Mouse (Mus musculus): ENCODE results near the gene Adgrv1.

Gene Adgrv1

DNA sequence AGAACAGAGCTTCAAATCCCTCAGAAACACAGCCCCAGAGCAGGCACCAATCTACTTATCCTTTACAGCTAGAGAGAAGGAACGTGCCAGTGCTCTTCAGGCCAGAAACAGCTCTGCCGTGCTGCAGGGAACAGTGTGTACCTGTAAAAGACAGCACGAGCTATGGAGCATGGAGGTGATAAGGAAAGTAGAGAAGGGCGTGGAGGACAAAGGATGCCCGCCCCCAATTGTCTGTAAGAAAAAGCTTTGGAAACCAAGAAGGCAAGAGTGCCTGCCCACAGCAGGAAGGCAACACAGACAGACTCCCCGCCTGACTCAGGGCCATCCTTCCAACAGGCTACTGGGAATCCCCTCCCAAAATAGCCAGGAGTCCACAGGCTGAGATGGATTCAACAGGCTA, 501.1 kb downstream of the Adgrv1 start:
- DNase-seq, result no peak

DNA sequence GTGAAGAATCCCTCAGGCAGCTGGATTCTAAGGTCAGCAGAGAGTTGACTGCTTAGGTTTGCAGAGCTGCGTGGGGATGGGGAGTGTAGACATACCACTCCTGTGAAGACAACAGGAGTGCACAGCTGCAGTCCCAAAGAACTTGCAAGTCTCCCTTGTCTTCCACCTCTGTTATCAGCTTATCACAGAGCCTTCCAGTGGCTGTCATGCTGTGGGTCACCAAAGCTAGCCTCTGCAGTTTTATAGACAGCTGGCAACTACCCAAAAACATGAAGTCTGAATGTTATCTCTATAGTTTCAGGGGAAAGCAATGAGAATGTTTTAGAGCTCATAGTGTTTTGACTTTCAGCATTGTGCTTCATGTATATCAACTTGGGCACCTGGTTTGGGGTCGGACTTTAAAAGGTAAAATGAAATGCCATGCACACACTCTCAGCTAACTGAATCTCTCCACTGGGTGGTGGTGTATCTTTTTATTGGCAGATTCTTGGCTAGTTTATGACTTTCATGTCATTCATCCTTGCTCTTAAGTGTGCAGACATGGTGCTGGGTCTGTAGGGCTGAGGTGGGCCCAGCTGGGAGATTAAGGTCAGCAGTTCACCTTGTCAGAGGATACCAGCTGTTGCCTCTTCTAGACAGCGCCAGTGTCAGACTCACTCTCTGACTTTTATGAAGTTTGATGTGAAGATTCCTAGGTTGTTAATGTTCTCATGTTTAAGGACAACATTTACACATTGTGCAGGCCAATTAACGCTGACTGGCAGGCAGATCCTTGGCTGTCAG, 502.0 kb downstream of the Adgrv1 start:
- DNase-seq, result no peak

DNA sequence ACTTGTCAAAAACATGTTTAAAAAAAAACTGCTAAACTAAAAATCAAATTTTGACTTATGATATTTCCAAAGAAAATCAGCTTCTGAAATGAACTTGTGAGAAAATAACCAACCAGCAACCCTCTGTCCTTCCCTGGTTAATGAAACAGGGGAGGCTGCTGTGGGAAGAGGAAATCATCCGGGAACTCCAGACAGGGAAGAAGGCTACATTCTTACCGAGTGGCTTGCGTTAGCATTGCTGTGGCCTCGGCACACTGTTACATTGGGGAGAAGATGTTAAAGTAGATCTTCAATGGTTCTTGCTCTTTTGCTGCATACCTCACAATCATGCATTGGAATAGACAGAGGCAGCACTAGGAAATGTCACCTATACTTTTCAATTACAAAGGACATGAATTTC, 507.1 kb downstream of the Adgrv1 start:
- DNase-seq, result no peak

DNA sequence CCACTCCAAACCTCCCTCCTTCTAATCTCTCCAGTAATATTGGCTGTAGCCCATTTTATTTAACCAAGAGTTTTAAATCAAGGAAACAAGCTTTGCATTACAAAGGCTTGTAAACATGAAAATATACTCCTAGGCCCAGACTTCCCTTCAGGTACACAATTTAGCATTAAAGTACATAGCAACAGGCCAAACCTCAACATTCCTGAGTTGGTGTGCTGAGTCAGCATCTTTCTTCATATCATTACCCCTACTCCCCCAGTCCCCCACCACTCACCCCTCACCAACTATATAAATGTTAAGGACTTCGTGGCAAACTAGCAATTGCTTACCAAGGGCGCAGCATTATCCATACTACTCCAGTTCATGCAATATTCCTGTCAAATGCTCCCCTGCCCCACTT, 510.7 kb downstream of the Adgrv1 start:
- DNase-seq, result no peak

DNA sequence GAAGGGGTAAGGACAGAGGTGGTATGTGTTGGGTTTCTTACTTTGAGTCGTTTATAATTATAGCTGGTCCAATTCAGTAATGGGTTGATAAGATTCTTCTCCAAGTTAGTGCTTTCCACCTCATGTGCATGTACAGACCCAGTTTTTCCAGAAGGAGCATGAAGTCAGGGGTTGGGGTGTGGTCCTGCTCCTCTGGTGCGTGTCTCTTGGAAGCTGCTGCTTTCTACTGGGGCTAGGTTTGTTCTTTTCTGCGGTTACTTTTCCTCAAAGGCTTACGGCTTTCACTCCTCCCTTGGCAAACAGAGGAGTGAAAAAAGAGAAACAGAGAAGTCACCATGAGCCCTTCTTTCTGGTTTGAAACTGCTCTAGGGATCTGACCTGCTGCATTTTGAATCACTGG, 522.5 kb downstream of the Adgrv1 start:
- DNase-seq, result no peak

DNA sequence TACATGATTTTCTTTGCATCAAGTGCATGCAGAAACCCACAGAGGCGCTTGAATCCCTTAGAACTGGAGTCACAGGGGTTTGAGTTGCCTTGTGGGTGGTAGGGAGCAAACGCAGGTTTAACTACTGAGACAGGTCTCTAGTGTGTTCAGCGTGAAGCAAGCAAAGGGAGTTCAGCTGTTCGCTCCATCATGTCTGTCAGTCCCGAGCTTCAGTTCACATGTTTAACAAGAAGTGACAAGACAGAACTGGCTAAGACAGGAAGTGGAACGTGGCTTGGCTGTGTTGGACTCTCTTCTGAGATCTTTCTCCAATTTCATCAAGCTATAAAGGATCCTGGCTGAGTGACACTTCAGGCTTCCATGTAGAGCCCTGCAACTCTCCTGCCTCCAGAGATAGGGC, 523.3 kb downstream of the Adgrv1 start:
- no peak for DNase-seq

DNA sequence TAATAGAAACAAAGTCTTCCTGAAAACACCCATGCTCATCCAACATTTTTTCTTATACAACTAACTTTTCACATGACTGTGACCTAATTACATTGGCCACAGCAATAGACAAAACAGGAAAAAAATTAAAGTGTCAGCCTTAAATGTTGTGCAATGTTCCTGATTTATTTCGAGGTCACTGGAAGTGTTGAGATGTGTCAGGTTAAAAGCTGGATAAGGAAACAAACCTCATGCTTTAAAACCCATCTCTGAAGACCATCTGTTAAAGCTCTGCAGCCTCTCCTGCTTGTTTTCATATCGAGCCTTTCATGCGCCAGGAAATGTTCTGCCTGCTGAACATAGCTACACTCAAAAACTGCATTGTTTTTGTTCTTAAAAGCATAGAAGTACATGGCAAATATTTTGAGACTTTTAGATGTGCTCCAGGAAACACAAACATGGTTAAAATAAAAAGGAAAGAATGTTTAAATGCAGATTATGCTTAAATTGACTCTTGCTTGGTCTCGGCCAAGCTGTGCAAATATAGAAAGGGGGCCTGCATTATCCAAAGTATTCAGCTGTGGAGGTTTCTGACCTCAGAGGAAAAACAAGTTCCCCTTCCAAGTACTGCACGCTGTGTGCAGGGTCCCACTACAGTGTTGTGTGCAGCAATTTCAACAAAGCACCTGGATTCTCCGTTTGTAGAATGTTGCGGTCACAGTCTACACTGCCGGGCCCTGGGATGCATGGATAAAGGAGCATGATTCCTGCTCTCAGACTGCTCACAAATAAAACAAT, 524.2 kb downstream of the Adgrv1 start:
- no peak for DNase-seq

DNA sequence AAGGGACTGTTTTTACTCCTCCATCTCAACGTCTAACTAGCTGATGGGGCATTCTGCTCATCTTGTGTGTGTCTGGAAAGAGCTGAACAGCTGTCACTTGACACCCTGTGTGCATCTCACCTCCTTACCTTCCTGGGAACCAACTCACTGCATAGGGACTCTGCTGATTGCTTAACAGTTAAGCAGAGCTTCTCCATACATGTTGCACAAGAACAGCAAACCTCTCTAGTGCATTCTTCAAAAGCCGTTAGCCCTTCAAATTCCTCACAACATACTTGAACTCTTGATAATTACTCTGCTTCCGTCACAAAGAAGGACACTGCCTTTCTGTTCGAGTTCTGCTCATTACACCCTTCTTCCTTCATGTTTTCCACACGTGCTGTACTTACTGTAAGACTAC, 525.5 kb downstream of the Adgrv1 start:
- DNase-seq, result no peak

DNA sequence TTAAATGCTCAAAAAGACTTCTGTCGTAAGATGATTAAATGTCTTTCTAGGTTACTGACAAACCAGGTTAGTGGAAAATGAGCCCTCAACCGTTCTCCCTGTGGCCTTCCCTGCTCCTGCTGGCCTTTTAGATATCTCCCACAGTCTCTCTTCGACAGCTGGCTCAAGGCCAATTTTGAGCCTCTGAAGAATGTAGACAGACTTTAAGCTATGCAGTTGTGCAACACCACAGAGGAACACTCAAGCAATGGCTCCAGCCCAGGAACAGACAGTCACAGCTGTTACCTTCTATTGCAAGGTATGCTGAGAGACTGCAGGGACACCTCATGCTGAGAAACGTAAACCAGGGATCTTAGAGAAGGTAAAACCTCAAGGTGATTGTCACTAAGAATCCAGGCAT, 529.2 kb downstream of the Adgrv1 start:
- DNase-seq, result peak in 1 of 2 experiments; percentile 38

DNA sequence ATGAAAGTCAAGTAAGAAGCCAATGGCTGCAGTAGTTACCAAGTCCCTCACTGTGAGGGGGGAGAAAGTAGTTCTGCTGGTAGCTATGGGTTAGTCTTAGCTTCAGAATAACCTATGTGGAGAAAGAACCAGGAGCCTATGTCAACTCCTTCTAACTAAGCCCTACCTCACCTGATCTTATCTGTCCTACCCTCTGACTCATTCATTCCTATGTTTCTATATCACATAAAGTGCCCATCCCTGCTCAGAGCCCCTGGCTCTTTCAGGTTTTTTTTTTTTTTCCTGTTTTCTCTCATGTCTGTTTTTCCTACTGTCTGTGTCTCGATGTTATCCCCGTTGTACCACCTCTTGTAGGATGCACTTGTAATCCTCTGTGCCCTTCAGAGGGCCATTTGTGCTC, 536.5 kb downstream of the Adgrv1 start:
- no peak for DNase-seq

DNA sequence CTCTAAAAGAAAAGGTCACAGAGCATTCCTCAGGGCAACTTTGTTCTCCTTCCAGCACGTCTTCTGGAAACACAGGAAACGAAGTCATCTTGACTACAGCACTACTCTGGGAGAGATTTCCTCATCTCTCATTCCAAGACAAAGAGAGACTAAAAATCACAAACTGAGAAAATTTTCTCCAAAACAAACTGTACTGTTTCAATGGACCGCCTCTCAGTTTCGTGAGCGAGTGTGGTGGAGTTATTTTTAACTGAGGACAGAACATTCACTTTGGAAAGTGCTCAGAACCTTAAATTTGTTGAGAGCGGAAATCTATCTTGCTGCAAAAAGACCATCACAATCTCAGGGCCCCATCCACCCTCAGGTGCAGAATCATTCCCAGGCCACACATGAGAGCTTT, 538.4 kb downstream of the Adgrv1 start:
- DNase-seq, result no peak

DNA sequence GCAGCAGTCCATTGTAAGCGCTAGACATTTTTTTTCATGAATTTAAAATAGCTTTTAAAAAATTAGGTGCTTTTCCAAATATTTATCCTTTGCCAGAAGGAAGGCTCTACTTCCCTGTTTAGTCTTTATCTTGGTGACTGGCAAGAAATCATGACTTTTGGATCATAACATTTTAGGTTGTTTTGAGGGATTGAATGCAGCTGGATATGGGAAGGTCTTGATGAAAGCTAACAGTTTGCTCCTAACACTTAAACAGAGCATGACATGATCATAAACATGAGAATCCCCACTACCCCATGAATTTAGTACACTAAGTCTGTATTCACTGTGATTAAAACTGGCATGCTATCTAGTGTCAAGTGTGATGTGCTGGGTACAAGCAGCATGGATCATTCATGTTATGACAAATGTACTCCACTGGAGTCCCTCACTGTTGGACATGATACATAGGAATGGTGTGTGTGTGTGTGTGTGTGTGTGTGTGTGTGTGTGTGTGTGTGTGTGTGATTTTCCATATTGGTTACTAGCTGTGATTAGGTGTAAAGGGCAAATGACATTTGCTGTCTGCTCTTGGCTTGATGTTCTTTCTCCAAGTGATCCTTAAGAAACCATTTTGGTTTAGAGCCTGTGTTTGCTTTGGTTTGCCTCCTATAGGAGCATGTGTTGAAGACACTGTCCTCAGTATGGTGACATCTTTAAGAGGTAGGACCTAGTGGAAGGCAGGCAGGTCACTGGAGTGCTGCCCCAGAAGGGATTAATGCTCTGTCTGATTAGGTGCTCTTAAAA, 542.7 kb downstream of the Adgrv1 start:
- DNase-seq, result no peak

DNA sequence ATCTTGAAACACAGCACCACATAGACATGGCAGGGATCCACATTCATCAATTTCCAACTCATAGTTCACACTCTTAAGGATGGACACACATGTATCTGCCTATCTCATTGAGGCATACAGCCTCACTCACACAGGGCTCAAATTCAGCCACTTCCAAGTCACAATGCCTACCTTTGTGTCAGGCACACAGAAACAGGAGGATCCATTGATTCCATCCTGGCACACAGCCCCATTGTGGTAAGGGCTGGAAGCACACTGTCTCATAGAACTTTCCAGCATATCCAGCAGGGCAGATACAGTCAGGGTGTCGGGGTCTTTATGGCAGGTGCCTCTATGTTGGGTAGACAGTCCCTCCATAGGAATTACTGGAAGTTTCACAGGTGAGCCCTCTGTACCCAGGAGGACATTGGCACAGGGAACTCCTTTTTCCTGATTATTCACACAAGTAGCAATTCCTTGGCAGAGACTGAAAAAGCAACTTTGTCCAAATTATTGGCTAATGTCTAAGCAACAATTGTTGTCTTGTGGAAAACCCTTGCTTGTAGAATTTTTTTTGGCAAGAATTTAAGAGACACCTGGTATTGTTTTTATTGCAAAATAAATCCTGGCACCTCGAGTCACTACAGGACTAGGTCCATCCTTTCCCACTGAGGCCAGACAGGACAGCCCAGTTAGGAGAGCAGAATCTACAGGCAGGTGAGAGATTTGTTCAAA, 545.8 kb downstream of the Adgrv1 start:
- no peak for DNase-seq

DNA sequence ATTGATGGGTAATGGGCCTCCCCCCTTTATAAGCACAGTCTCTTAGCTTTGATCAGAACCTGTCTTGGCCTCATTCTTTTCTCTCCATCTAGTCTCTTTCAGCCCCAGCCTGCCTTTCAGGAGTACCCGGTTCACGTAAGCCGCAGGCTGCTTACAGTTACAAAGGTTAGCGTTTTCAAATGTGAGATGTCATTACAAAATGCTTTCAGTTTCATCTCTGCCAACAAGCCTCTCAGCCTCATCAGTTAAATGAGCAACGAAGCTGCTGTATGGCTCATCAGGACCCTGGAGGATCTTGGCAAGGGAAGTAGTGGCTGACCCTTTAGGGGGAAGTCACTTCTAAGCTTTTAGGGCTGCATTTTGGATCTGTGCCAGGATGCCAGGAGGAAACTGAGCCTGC, 560.7 kb downstream of the Adgrv1 start:
- DNase-seq, result no peak

DNA sequence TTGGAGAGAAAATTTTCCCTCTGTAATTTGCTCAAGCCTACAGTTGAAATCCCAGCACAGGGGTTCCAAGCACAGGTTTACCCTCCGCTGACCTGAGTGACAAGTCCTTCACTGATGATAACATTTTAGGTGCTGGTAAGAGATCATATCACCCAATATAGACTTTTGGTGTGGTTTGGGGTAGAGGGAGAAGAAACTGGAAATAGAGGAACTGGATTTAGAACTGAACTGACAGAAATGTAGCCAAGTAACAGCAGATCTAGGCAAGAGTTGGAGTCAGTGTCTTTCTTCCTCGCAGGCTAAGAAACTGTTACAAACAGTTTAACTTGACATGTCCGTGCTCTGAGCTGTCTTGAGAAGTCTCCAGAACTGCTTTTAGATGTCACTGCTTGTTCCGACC, 581.5 kb downstream of the Adgrv1 start:
- no peak for DNase-seq

DNA sequence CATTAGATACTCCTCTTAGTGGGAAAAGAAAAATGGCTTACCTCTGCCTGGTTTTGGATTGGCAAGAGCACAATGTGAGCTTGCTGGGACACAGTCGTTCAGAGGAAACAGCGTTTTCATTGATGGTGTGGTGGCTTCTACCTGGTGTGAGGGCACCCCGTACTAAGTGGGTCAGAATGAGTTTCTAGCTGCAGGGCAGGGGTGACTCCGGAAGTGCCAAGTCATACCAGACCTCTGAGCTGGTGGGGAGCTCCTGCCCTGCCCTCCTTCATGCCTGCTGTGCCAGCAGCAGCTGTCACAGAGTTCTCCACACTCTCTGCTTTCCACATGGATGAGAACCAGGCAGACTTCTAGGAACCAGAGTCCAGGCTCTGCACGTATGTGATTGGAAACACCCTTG, 582.0 kb downstream of the Adgrv1 start:
- DNase-seq, result no peak

DNA sequence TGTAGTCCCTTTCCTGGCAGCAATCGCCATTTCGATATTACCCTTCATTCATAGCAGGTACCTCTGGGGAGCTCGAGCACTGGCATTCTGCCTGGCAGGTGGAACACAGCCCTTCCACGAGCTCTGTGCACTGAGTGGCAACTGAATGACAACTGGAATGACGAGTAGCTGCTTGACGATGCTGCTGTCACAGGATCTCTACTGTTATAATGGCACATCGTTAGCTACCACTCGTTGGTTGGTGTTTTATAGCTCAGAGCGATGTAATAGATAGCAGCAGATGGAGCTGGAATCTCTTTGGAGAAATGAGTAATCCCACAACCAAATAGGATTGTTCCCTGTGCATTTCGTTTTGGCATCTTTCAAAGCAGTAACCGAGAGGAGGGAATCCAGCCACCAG, 587.6 kb downstream of the Adgrv1 start:
- peak; percentile 12 to 18 for DNase-seq

Data from cerebellum, postnatal 25 days (tissue).